Mouse (Mus musculus) bone marrow, adult 2 months (tissue): Measurements from ENCODE around the gene Vcl.

Experiments used
- CTCF ChIP-seq: fragments of 200-500 bp; IDR thresholded peaks from 2 replicates; pipeline ENCODE4 v1.5.1; 2011; ENCODE audit warnings: low read length, control low read depth; ENCODE audit not compliant: control insufficient read depth, insufficient read depth
- POLR2A ChIP-seq: fragments of 200-500 bp; IDR thresholded peaks from 2 replicates; pipeline ENCODE4 v1.6.1; 2011; ENCODE audit warnings: low read depth, mild to moderate bottlenecking, control low read depth, low read length, borderline replicate concordance; ENCODE audit not compliant: control insufficient read depth

DNA sequence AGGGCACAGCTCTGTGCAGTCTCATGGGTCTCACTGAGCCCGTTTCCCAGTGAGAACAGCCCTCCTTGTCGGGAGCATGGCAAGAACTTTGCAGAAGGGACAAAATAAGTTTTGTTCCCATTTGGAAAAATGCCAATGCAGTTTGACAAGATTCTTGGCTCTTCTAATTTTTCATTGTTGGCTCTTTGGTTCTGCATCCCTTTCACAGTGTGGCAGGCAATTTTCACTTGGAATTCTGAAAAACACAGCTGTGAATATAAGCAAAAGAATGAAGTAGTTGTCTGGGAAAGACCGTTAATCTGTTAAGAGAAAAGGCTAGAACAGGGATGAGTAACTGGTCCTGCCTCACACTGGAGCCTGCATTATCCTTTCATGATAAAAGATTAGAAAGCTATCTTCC, 68.3 kb downstream of the Vcl start:
- TF ChIP-seq CTCF (no peak), POLR2A (no peak)
